Mouse (Mus musculus) heart, embryonic 15.5 days (tissue): Measurements from ENCODE around the gene Scarb2. TPM values are rescaled to one million over a fixed set of nuclear protein-coding genes. Genes with fewer than 3 reads are reported as not detected.

Source experiments
- ATAC-seq: fragments of 200-750 bp; cut with Nextera tagmentation; replicated peaks from 2 replicates; pipeline ENCODE4 v1.8.0; 2017; ENCODE audit warnings: low read depth, moderate TSS enrichment; ENCODE audit not compliant: insufficient number of reproducible peaks, insufficient read depth, low FRiP score
- H3K27ac ChIP-seq: fragments of 300-500 bp; sonication (generic); 2 replicates; pipeline ENCODE4 v1.5.1; 2015; ENCODE audit warnings: mild to moderate bottlenecking, inconsistent platforms
- H3K27me3 ChIP-seq: fragments of 300-500 bp; sonication (generic); 2 replicates; pipeline ENCODE4 v1.6.1; 2015; ENCODE audit warnings: inconsistent platforms
- H3K36me3 ChIP-seq: fragments of 300-500 bp; sonication (generic); 2 replicates; pipeline ENCODE4 v1.6.1; 2015; ENCODE audit warnings: mild to moderate bottlenecking, inconsistent platforms
- H3K4me1 ChIP-seq: fragments of 300-500 bp; sonication (generic); replicated peaks from 2 replicates; pipeline ENCODE4 v1.6.1; 2015; ENCODE audit warnings: inconsistent platforms
- H3K4me2 ChIP-seq: fragments of 300-500 bp; sonication (generic); 2 replicates; pipeline ENCODE4 v1.6.1; 2015; ENCODE audit warnings: inconsistent platforms, mild to moderate bottlenecking, moderate library complexity
- H3K4me3 ChIP-seq: fragments of 300-500 bp; sonication (generic); 2 replicates; pipeline ENCODE4 v1.5.1; 2015; ENCODE audit warnings: mild to moderate bottlenecking, inconsistent platforms
- H3K9ac ChIP-seq: fragments of 300-500 bp; sonication (generic); 2 replicates; pipeline ENCODE4 v1.6.1; 2015; ENCODE audit warnings: mild to moderate bottlenecking, inconsistent platforms
- H3K9me3 ChIP-seq: fragments of 300-500 bp; sonication (generic); replicated peaks from 2 replicates; pipeline ENCODE4 v1.6.1; 2016; ENCODE audit warnings: inconsistent platforms
- WGBS: fragments of 180-500 bp; shearing (Covaris S2); methylation state at CpG from one replicate; pipeline ENCODE4 v1.1.7; 2015; ENCODE audit warnings: mixed read lengths; 5-methylcytosine and 5-hydroxymethylcytosine counted together
- polyA plus RNA-seq: library from polyadenylated mRNA; unstranded; fragments of >200 nt; fragmentation: Nextera tagmentation; extraction: Ambion mirVana; gene quantifications from 2 replicates; pipeline ENCODE4 v1.2.1, GENCODE M21; 2015

Gene Scarb2
- polyA plus RNA-seq, 1 experiment from 2014 or later, result 14.9 TPM

GRCm38 (mm10) chr5:92490779-92491178, 15.9 kb downstream of the Scarb2 start:
- peak overlapping the region; percentile 56; the same call in 1 of the 2 replicates for H3K27ac ChIP-seq
- H3K4me2 ChIP-seq, result no peak overlapping the region
- WGBS, result 61% methylated on average over 4 of the region's 4 CpGs

GRCm38 (mm10) chr5:92490304-92490703, 16.3 kb downstream of the Scarb2 start:
- H3K9me3 ChIP-seq, result no peaks in the 10 kb centered on the region
- no peak overlapping the region for H3K9ac ChIP-seq
- peaks cover 54% of the 10 kb centered on the region for H3K4me1 ChIP-seq
- peak overlapping the region; percentile 56; the same call in 1 of the 2 replicates for H3K27ac ChIP-seq
- H3K27me3 ChIP-seq, result no peaks in the 10 kb centered on the region
- no peaks in the 10 kb centered on the region for H3K36me3 ChIP-seq
- no peak for ATAC-seq
- no peak overlapping the region for H3K4me2 ChIP-seq
- no peak overlapping the region for H3K4me3 ChIP-seq
- WGBS, result 75% methylated on average over 3 of the region's 3 CpGs

More at GRCm38 (mm10) chr5:92490779-92491178, 15.9 kb downstream of the Scarb2 start:
- Histone ChIP-seq H3K4me1 (peaks cover 58% of the 10 kb centered on the region), H3K27me3 (no peaks in the 10 kb centered on the region), H3K9me3 (no peaks in the 10 kb centered on the region), H3K9ac (no peak overlapping the region), H3K4me3 (no peak overlapping the region), H3K36me3 (no peaks in the 10 kb centered on the region)
- no peak; the same call in 1 of the 2 replicates for ATAC-seq

GRCm38 (mm10) chr5:92489503-92489902, 17.1 kb downstream of the Scarb2 start:
- Histone ChIP-seq H3K9me3 (no peaks in the 10 kb centered on the region), H3K27me3 (no peaks in the 10 kb centered on the region), H3K4me1 (peaks cover 49% of the 10 kb centered on the region), H3K9ac (no peak overlapping the region), H3K4me3 (no peak overlapping the region), H3K27ac (peak overlapping the region; percentile 56), H3K36me3 (peaks cover 7% of the 10 kb centered on the region; the same call in 1 of the 2 replicates), H3K4me2 (peak overlapping the region; percentile 27; the same call in 1 of the 2 replicates)
- no peak for ATAC-seq
- WGBS, result 10% methylated on average over 4 of the region's 4 CpGs

- Histone ChIP-seq H3K27ac (peak overlapping the region; percentile 56), H3K9ac (no peak overlapping the region), H3K9me3 (no peaks in the 10 kb centered on the region), H3K27me3 (no peaks in the 10 kb centered on the region), H3K4me1 (peaks cover 44% of the 10 kb centered on the region), H3K36me3 (peaks cover 12% of the 10 kb centered on the region), H3K4me2 (peak overlapping the region; percentile 21; the same call in 1 of the 2 replicates), H3K4me3 (no peak overlapping the region)
- ATAC-seq, result no peak
- WGBS, result 40% methylated on average over 7 of the region's 7 CpGs
Observed at GRCm38 (mm10) chr5:92488961-92489360, 17.7 kb downstream of the Scarb2 start.

- Histone ChIP-seq H3K4me2 (no peak overlapping the region; the same call in 1 of the 2 replicates), H3K4me3 (no peak overlapping the region), H3K27ac (peak overlapping the region; percentile 56), H3K4me1 (peaks cover 38% of the 10 kb centered on the region), H3K36me3 (peaks cover 18% of the 10 kb centered on the region), H3K27me3 (no peaks in the 10 kb centered on the region), H3K9ac (no peak overlapping the region), H3K9me3 (no peaks in the 10 kb centered on the region)
- ATAC-seq, result no peak
- WGBS, result 59% methylated on average over 3 of the region's 3 CpGs
Observed at GRCm38 (mm10) chr5:92488408-92488807, 18.2 kb downstream of the Scarb2 start.

- ATAC-seq, result no peak
- H3K4me1 ChIP-seq, result peaks cover 33% of the 10 kb centered on the region
- no peaks in the 10 kb centered on the region for H3K27me3 ChIP-seq
- no peak overlapping the region for H3K27ac ChIP-seq
- WGBS, result 84% methylated on average over 3 of the region's 3 CpGs
- H3K9me3 ChIP-seq, result no peaks in the 10 kb centered on the region
- H3K4me2 ChIP-seq, result no peak overlapping the region
- H3K36me3 ChIP-seq, result peaks cover 30% of the 10 kb centered on the region
- H3K4me3 ChIP-seq, result no peak overlapping the region
- H3K9ac ChIP-seq, result no peak overlapping the region
Observed at GRCm38 (mm10) chr5:92486758-92487157, 19.9 kb downstream of the Scarb2 start.

- Histone ChIP-seq H3K4me2 (no peak overlapping the region), H3K4me1 (peaks cover 23% of the 10 kb centered on the region), H3K4me3 (no peak overlapping the region), H3K9me3 (no peaks in the 10 kb centered on the region), H3K27me3 (no peaks in the 10 kb centered on the region), H3K27ac (no peak overlapping the region), H3K9ac (no peak overlapping the region), H3K36me3 (peaks cover 30% of the 10 kb centered on the region)
- no peak for ATAC-seq
- WGBS, result 61% methylated on average over 7 of the region's 7 CpGs
Observed at GRCm38 (mm10) chr5:92484880-92485279, 21.8 kb downstream of the Scarb2 start.

- no peak overlapping the region for H3K9ac ChIP-seq
- H3K4me3 ChIP-seq, result no peak overlapping the region
- H3K27ac ChIP-seq, result no peak overlapping the region
- no peaks in the 10 kb centered on the region for H3K9me3 ChIP-seq
- no peak overlapping the region for H3K4me2 ChIP-seq
- H3K36me3 ChIP-seq, result peaks cover 8% of the 10 kb centered on the region; the same call in 1 of the 2 replicates
- 75% methylated on average over 5 of the region's 5 CpGs for WGBS
- H3K4me1 ChIP-seq, result peaks cover 27% of the 10 kb centered on the region
- H3K27me3 ChIP-seq, result no peaks in the 10 kb centered on the region
- ATAC-seq, result no peak
Observed at GRCm38 (mm10) chr5:92472863-92473262, 33.8 kb downstream of the Scarb2 start.

- peaks cover 8% of the 10 kb centered on the region; the same call in 1 of the 2 replicates for H3K36me3 ChIP-seq
- H3K4me2 ChIP-seq, result no peak overlapping the region
- ATAC-seq, result no peak
- H3K4me1 ChIP-seq, result peaks cover 37% of the 10 kb centered on the region
- H3K27ac ChIP-seq, result no peak overlapping the region
- no peak overlapping the region for H3K4me3 ChIP-seq
- H3K27me3 ChIP-seq, result no peaks in the 10 kb centered on the region
- no peaks in the 10 kb centered on the region for H3K9me3 ChIP-seq
- 90% methylated on average over 4 of the region's 4 CpGs for WGBS
- no peak overlapping the region for H3K9ac ChIP-seq
Observed at GRCm38 (mm10) chr5:92471531-92471930, 35.1 kb downstream of the Scarb2 start.

- H3K4me3 ChIP-seq, result no peak overlapping the region
- H3K4me2 ChIP-seq, result no peak overlapping the region; the same call in 1 of the 2 replicates
- peaks cover 37% of the 10 kb centered on the region for H3K4me1 ChIP-seq
- WGBS, result 56% methylated on average over 18 of the region's 18 CpGs
- H3K27me3 ChIP-seq, result no peaks in the 10 kb centered on the region
- H3K9ac ChIP-seq, result no peak overlapping the region
- ATAC-seq, result peak; percentile 76
- H3K9me3 ChIP-seq, result no peaks in the 10 kb centered on the region
- H3K36me3 ChIP-seq, result 0 out of 2 replicates have a peak, but pooled peaks cover 3% of the 10 kb centered on the region
- peak overlapping the region; percentile 67 for H3K27ac ChIP-seq
Observed at GRCm38 (mm10) chr5:92469201-92470130, 37.2 kb downstream of the Scarb2 start.

- 48% methylated on average over 6 of the region's 6 CpGs for WGBS
- ATAC-seq, result no peak
- no peak overlapping the region for H3K4me3 ChIP-seq
- H3K4me2 ChIP-seq, result no peak overlapping the region
- 0 out of 2 replicates have a peak, but pooled peaks cover 3% of the 10 kb centered on the region for H3K36me3 ChIP-seq
- peaks cover 33% of the 10 kb centered on the region for H3K4me1 ChIP-seq
- no peak overlapping the region for H3K9ac ChIP-seq
- H3K27ac ChIP-seq, result peak overlapping the region; percentile 24; the same call in 1 of the 2 replicates
- H3K27me3 ChIP-seq, result no peaks in the 10 kb centered on the region
- no peaks in the 10 kb centered on the region for H3K9me3 ChIP-seq
Observed at GRCm38 (mm10) chr5:92468234-92468633, 38.4 kb downstream of the Scarb2 start.
